Mouse (Mus musculus): Measurements from ENCODE around the gene Pcdh15.

DNA sequence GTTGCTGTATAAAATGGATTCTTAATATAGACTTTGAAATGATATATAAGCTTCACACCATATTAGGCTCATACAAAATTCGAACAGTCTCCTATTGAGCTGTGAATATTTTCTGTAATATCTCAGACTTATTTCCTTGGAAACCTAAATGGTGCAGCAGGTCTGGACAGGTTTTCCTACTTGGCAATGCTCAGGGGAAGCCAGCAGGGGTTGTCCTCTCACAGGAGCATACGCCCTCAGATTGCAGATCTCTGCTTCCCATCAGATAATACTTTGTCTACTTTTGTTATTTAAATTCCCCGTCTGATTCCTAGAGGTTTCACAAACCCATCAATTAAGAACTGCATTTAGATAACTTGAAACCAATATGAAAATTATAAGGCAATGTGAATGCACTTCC lies 1492.7 kb downstream of the Pcdh15 start:
- TF ChIP-seq CTCF (IDR thresholded peaks at IDR 0.05; ENCODE audit: low read depth) (no peak), EP300 (IDR thresholded peaks at IDR 0.05; ENCODE audit: low read depth) (no peak)
